Mouse (Mus musculus) spleen, adult 2 months (tissue): ENCODE measurements at regions not wholly inside any gene's neighbourhood (a gene's known extent, or its start where the extent isn't known, plus 50 kb on each side); places are given as distances from the start of the nearest gene placed in this dataset.

ENCODE experiments used
- CTCF ChIP-seq: fragments of 200-500 bp; IDR thresholded peaks from 2 replicates; pipeline ENCODE4 v1.5.1; 2011; ENCODE audit warnings: mild to moderate bottlenecking, inconsistent platforms; ENCODE audit not compliant: insufficient read depth, insufficient read length, insufficient replicate concordance; ENCODE audit errors: extremely low read depth
- POLR2A ChIP-seq: fragments of 200-500 bp; IDR thresholded peaks from 2 replicates; pipeline ENCODE4 v1.6.1; 2011; ENCODE audit warnings: low read depth, low read length, inconsistent platforms

- TF ChIP-seq CTCF (no peak), POLR2A (no peak)
Observed at GRCm38 (mm10) chr3:100376162-100376561, 113.0 kb downstream of the Tent5c start.
